In the genomic region with DNA sequence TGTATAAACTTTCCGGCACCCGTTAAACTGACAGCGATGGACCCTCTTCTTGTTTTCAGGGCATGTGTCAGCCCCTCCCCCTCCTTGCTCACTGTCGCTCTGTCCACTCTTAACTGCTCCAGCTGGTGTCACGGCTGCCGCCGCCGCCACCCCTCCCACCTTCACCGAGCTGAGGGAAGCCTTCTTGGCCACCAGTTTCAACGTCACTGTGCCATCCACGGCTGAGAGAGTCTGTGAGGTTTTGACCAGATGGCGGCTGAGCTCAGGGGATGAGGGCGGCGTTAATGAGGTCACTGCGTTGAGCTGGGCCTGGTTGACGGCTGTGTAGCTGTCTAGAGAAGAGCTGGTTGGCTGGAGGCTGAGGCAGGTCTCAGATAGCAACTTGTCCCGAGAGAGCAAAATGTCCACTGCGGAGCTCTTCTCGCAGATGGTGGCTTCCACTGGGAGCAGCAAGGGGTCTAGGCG, we compare ENCODE assay signal across 9 mouse cellular contexts. TPM values are rescaled to one million over a fixed set of nuclear protein-coding genes. Genes with fewer than 3 reads are reported as not detected.
DNase-seq lines count a peak whose midpoint lies in the region; ATAC-seq and TF ChIP-seq lines count a peak whose summit lies in the region.
"Had no signal": no experiment of that assay in that cellular context is flagged by ENCODE, and none has a peak within 500 bp of the region (broad histone marks: within the 10 kb centered on the region; RNA-seq: fewer than 3 reads in every experiment).

No protein-coding gene starts in this region.

- H3K9ac ChIP-seq in heart, embryonic 13.5 days, result no peak overlapping the region
- H3K9ac ChIP-seq in liver, embryonic 13.5 days, result peak overlapping the region; percentile 45
- no peak overlapping the region for H3K9ac ChIP-seq in intestine, embryonic 15.5 days
- H3K9ac ChIP-seq: limb, embryonic 13.5 days had no signal

- H3K9me3 ChIP-seq in heart, embryonic 13.5 days, result no peaks in the 10 kb centered on the region
- H3K9me3 ChIP-seq in liver, embryonic 13.5 days (replicated peaks), result no peaks in the 10 kb centered on the region
- H3K9me3 ChIP-seq in intestine, embryonic 15.5 days, result no peaks in the 10 kb centered on the region
- H3K9me3 ChIP-seq: limb, embryonic 13.5 days had no signal

- DNase-seq in lung, postnatal 10 days, result peak; percentile 10
- no peak for DNase-seq in lung, adult 2 months
- peak; percentile 89 for DNase-seq in cerebellum, adult 11 months
- DNase-seq in liver, embryonic 13.5 days, result peak; percentile 18
- DNase-seq in thymus, postnatal 10 days (ENCODE audit: low spot score in 2 of 2), result no peak
- no peak for DNase-seq in urinary bladder, postnatal 10 days (ENCODE audit: low spot score)

- peaks cover 25% of the 10 kb centered on the region for H3K4me1 ChIP-seq in lung, adult 2 months (ENCODE audit: control insufficient read depth, insufficient read depth, low read length)
- peaks cover 46% of the 10 kb centered on the region for H3K4me1 ChIP-seq in heart, embryonic 13.5 days
- peaks cover 47% of the 10 kb centered on the region for H3K4me1 ChIP-seq in liver, embryonic 13.5 days (replicated peaks)
- H3K4me1 ChIP-seq in intestine, embryonic 15.5 days (replicated peaks), result no peaks in the 10 kb centered on the region; the same call in 1 of the 2 replicates
- H3K4me1 ChIP-seq: limb, embryonic 13.5 days had no signal

- H3K4me2 ChIP-seq in heart, embryonic 13.5 days, result 0 out of 2 replicates have a peak overlapping the region, but pooled peaks have one; percentile 0
- H3K4me2 ChIP-seq in liver, embryonic 13.5 days, result peak overlapping the region; percentile 60
- H3K4me2 ChIP-seq in intestine, embryonic 15.5 days (replicated peaks), result no peak overlapping the region
- H3K4me2 ChIP-seq: limb, embryonic 13.5 days had no signal

- H3K36me3 ChIP-seq in heart, embryonic 13.5 days, result peaks cover 49% of the 10 kb centered on the region
- peaks cover 7% of the 10 kb centered on the region; the same call in 1 of the 2 replicates for H3K36me3 ChIP-seq in liver, embryonic 13.5 days
- H3K36me3 ChIP-seq in intestine, embryonic 15.5 days, result peaks cover 10% of the 10 kb centered on the region; the same call in 1 of the 2 replicates

- ATAC-seq in heart, embryonic 13.5 days (ENCODE audit: extremely low read depth, insufficient number of reproducible peaks, low FRiP score, low TSS enrichment), result no peak
- ATAC-seq in liver, embryonic 13.5 days (ENCODE audit: low read depth), result peak; percentile 62
- ATAC-seq in intestine, embryonic 15.5 days, result no peak; the same call in 1 of the 2 replicates

- TF ChIP-seq POLR2A in lung, adult 2 months (IDR thresholded peaks at IDR 0.05; ENCODE audit: borderline replicate concordance, extremely low read depth, low read depth, low read length), result no peak

- H3K27ac ChIP-seq in heart, embryonic 13.5 days (replicated peaks), result no peak overlapping the region
- H3K27ac ChIP-seq in liver, embryonic 13.5 days, result peak overlapping the region; percentile 29
- no peak overlapping the region for H3K27ac ChIP-seq in intestine, embryonic 15.5 days
- H3K27ac ChIP-seq: limb, embryonic 13.5 days had no signal

- H3K4me3 ChIP-seq in lung, adult 2 months (replicated peaks; ENCODE audit: extremely low read depth, low read depth, low read length), result no peak overlapping the region
- H3K4me3 ChIP-seq in heart, embryonic 13.5 days, result no peak overlapping the region
- peak overlapping the region; percentile 39 for H3K4me3 ChIP-seq in liver, embryonic 13.5 days (replicated peaks)
- H3K4me3 ChIP-seq in intestine, embryonic 15.5 days (replicated peaks), result no peak overlapping the region
- H3K4me3 ChIP-seq: limb, embryonic 13.5 days had no signal

- WGBS in lung, adult 2 months, result 62% methylated on average over 20 of the region's 20 CpGs
- WGBS in heart, embryonic 13.5 days, result 65% methylated on average over 20 of the region's 20 CpGs
- WGBS in liver, embryonic 13.5 days (ENCODE audit: insufficient replicate concordance), result 32% methylated on average over 20 of the region's 20 CpGs
- 85% methylated on average over 20 of the region's 20 CpGs for WGBS in intestine, embryonic 15.5 days

- TF ChIP-seq CTCF in lung, adult 2 months (IDR thresholded peaks at IDR 0.05; ENCODE audit: insufficient read depth, low read length), result no peak

- H3K27me3 ChIP-seq in heart, embryonic 13.5 days (replicated peaks), result no peaks in the 10 kb centered on the region
- H3K27me3 ChIP-seq in liver, embryonic 13.5 days, result no peaks in the 10 kb centered on the region
- H3K27me3 ChIP-seq in intestine, embryonic 15.5 days (replicated peaks), result no peaks in the 10 kb centered on the region
- H3K27me3 ChIP-seq: limb, embryonic 13.5 days had no signal

RNA-seq across cellular contexts. Expression of a gene that starts 43.3 kb away (rescaled TPM):
- 26.7 and 32.3 TPM in 2 replicates for polyA plus RNA-seq in lung, adult 2 months (2012; rRNA removed)
- polyA plus RNA-seq in heart, embryonic 13.5 days (2015; fragmentation: Nextera tagmentation; extraction: Ambion mirVana), result 17.8 and 17.9 TPM in 2 replicates
- polyA plus RNA-seq in liver, embryonic 13.5 days (2015; fragmentation: Nextera tagmentation; extraction: Ambion mirVana), result 5.6 and 7.3 TPM in 2 replicates
- 24.8 and 27.3 TPM in 2 replicates for polyA plus RNA-seq in intestine, embryonic 15.5 days (2015; fragmentation: Nextera tagmentation; extraction: Ambion mirVana)

Comparison
In these comparisons a context has a peak if more than half of its experiments do, and no peak if none do; other contexts are left out.
1. DNase-seq: peak in lung, postnatal 10 days (single experiment), cerebellum, adult 11 months (single experiment) and liver, embryonic 13.5 days (single experiment); none in lung, adult 2 months (single experiment), thymus, postnatal 10 days (0 of 2) and urinary bladder, postnatal 10 days (single experiment).